Mouse (Mus musculus): Measurements from ENCODE around the gene Tsen54. TPM values are rescaled to one million over a fixed set of nuclear protein-coding genes. Genes with fewer than 3 reads are reported as not detected.

The Tsen54 gene
- polyA plus RNA-seq, 1 experiment from 2014 or later = 27.1 TPM

DNA sequence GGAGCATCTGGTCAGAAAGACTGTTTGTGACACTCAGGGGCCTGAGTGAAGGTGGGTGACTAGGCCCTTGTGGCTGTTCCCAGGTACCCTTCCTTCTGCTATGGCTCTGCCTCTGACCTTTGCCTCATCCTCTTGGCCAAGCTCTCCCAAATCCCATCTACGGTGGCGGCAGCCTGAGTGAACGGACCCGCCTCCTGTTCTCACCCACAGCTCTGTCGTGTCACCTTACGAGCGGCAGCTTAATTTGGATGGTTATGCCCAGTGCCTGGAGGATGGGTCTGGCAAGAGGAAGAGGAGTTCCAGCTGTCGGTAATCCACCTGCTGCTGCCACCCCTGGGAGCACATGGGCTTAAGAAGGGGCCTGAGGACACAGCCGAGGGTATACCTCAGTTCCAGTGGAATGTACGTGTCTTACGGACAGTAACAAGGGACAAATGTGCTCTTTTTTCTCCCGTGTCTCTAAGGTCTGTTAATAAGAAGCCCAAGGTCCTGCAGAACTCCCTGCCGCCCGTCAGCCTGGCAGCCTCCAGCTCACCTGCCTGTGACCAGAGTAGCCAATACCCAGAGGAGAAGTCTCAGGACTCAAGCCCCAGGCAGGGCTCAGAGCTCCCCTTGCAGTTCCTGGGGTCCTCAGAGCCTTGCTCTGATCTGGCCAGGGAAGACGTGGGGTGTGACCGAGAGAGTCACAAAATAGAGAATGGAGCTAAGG, 5.5 kb downstream of the Tsen54 start:
- Histone ChIP-seq H3K4me3 (replicated peaks) (no peak overlapping the region), H3K27me3 (peaks cover 28% of the 10 kb centered on the region), H3K36me3 (replicated peaks) (peaks cover 45% of the 10 kb centered on the region), H3K4me1 (peaks cover 30% of the 10 kb centered on the region), H3K27ac (no peak overlapping the region), H3K9ac (no peak overlapping the region), H3K4me2 (no peak overlapping the region), H3K9me3 (no peaks in the 10 kb centered on the region)
- WGBS = 89% methylated on average over 16 of the region's 16 CpGs
- no peak for ATAC-seq (ENCODE audit: low FRiP score)

DNA sequence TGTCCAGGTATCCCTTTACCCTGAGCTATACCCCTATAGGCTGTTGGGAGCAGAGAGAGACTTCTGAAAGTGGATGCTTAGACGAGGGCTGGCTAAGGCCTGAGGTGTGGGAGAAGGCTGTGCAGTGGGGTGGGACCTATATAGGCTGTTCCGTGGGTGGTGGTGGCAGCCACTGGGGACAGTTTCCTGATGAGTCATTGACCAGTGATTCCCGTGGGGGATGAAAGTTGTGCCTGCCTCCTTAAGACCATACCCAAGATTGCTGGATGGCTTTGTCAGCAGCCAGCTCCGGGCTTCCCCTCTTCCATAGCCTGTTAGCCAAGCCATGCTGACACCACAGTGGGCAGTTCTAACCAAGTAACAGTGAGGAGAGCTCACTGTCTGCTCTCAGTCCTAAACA, 6.5 kb downstream of the Tsen54 start:
- no peak overlapping the region for H3K9ac ChIP-seq
- H3K9me3 ChIP-seq = no peaks in the 10 kb centered on the region
- no peak overlapping the region for H3K4me3 ChIP-seq (replicated peaks)
- H3K4me1 ChIP-seq = peaks cover 20% of the 10 kb centered on the region
- H3K36me3 ChIP-seq (replicated peaks) = peaks cover 45% of the 10 kb centered on the region
- H3K27me3 ChIP-seq = peaks cover 37% of the 10 kb centered on the region
- WGBS = 87% methylated on average over 4 of the region's 4 CpGs
- no peak for ATAC-seq (ENCODE audit: low FRiP score)
- no peak overlapping the region for H3K27ac ChIP-seq
- no peak overlapping the region for H3K4me2 ChIP-seq

DNA sequence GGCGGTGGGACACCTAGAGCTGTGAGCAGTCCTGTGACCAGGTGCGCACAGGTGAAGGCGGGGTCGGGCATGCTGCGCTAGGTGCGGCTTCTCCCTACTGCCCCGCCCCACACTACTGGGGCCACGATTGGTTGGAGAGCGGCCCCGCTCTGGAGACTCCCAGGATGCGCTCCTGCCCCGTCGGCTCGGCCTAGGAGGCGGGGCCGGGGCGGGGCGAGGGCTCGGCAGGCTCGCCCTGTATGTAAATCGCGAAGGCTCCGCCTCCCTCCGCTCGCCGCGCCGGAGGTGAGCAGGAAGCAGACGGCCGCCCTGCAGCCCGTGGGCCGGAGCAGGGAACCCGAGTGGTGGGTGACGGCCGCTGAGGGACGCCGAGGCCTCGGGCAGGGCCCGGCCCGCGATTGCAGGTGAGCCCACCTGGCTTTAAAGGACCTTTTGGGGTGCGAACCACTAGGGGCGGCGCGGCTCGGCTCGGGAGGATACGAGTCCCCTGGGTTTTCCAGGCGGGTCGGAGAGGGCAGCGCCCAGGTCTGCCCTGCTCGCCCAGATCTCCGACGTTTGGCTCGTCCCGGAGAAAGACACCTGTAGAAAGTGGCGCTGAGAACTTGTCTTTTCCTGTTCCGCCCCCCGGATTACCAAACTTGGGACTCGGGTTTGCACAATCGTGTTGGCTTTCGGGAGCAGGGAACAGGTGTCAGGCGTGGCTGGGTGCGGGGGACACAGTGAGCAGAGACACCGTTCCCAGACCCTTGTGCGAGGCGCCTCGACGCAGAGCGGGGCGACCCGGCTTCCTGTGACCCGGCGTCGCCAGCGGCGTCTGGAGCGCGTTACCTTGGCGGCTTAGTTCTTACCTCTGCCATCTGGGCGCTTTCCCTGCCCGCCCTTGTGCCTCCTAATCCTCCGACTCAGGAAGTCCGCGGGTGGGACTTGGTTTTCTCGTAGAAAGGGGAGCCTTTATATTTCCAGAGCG, 9.5 kb downstream of the Tsen54 start, which contains the start of gene Llgl2:
Gene Llgl2, plus strand, starts transcription at position 276 of the 967 bp plus-strand sequence.
- Histone ChIP-seq H3K36me3 (replicated peaks) (peaks cover 34% of the 10 kb centered on the region), H3K4me3 (replicated peaks) (peak within 1 kb of the TSS; percentile 64), H3K9ac (peak within 1 kb of the TSS; percentile 55), H3K27ac (no peak within 1 kb of the TSS), H3K9me3 (no peaks in the 10 kb centered on the region), H3K27me3 (peaks cover 68% of the 10 kb centered on the region), H3K4me2 (peak within 1 kb of the TSS; percentile 90), H3K4me1 (peaks cover 18% of the 10 kb centered on the region)
- peak; percentile 92 for ATAC-seq (ENCODE audit: low FRiP score)
- under 1% methylated on average over 80 of the region's 87 CpGs for WGBS

DNA sequence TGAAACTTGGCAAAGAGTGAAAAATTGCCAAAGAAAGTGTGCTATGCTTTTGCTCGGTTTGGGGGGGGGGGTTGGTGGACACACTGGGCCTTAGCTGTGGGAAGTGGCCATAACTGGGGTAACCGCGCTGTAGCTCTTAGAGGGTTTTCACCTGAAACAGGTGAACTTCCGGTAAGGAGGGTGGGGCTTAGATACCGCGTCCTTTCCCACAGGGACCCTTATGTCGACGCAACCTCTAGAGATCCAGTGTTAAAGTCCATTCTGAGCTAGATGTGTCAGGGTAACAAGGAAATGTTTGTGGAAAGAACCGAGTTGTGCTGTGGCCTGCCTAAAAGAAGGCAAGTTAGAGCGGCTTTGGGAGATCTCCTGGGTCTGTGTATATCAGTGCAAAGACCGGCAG, 10.3 kb downstream of the Tsen54 start:
- WGBS = 14% methylated on average over 11 of the region's 11 CpGs
- Histone ChIP-seq H3K9ac (no peak overlapping the region), H3K27ac (no peak overlapping the region), H3K27me3 (peaks cover 75% of the 10 kb centered on the region), H3K4me3 (replicated peaks) (peak overlapping the region; percentile 64), H3K4me2 (peak overlapping the region; percentile 90), H3K4me1 (peaks cover 18% of the 10 kb centered on the region), H3K36me3 (replicated peaks) (peaks cover 31% of the 10 kb centered on the region), H3K9me3 (no peaks in the 10 kb centered on the region)
- ATAC-seq (ENCODE audit: low FRiP score) = no peak

DNA sequence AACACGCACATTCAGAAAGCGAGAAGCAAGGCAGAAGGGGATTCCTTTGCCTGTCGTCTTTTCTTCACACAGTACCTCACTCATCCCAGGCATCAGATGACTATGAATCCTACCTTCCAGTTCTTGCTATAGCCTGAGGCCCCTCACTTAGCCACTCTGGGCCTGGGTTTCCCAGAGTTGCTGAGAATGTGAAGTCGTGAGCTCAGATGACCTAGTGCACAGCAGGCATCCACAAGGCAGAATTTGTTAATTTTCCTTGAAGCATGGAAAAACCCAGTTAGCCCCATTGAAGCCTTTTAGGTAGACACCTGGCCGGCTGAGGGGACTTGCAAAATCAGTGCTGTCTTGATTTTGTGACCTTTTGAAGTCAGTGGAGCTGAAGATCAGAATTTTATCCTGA, 12.0 kb downstream of the Tsen54 start:
- no peak overlapping the region for H3K9ac ChIP-seq
- H3K9me3 ChIP-seq = no peaks in the 10 kb centered on the region
- no peak overlapping the region for H3K4me2 ChIP-seq
- peaks cover 91% of the 10 kb centered on the region for H3K27me3 ChIP-seq
- H3K4me1 ChIP-seq = peaks cover 18% of the 10 kb centered on the region
- ATAC-seq (ENCODE audit: low FRiP score) = no peak
- H3K36me3 ChIP-seq (replicated peaks) = peaks cover 14% of the 10 kb centered on the region
- WGBS = 46% methylated on average over 5 of the region's 5 CpGs
- H3K27ac ChIP-seq = no peak overlapping the region
- H3K4me3 ChIP-seq (replicated peaks) = no peak overlapping the region

DNA sequence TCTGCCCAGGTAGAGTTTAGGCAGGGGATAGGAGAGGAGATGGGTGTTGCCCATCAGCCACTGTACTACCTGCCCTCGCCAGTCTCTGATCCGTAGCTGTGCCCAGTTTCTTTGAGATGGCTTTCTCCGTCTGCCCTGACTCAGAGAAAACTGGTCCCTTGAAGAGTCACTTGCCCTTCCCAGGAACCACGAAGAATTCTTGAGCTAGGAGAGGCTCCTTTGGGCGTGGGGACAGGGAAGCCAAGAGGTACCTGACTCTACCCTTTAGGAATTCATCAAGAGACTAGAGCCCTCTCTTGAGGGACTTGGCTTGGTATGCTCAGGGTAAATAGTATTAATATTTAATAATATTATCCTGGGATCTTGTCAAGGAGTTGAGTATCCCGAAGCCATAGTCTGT, 13.1 kb downstream of the Tsen54 start:
- H3K4me1 ChIP-seq = peaks cover 21% of the 10 kb centered on the region
- WGBS = 81% methylated on average over 6 of the region's 6 CpGs

DNA sequence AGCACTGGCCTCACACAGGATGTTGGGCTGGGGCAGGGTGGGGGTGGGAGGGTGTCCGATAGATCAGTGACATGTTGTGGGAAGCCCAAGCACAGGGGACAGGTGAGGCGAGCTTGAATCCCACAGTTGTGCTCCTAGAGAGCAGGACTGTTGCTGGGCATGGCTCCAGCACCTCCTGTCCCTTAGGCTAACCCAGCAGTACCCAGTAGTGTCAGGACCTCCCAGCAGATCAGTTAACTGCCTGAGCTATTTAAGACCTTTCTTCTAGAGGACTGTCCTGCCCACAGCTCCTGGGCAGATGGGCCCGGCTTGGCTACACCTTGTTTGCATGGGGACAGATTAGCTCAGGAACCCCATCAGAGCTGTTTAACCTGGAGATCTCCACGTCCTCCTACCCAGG, 14.5 kb downstream of the Tsen54 start:
- Histone ChIP-seq H3K4me3 (replicated peaks) (no peak overlapping the region), H3K36me3 (replicated peaks) (no peaks in the 10 kb centered on the region), H3K27me3 (peaks cover 90% of the 10 kb centered on the region), H3K9me3 (no peaks in the 10 kb centered on the region), H3K27ac (no peak overlapping the region), H3K9ac (no peak overlapping the region), H3K4me2 (no peak overlapping the region), H3K4me1 (peaks cover 20% of the 10 kb centered on the region)
- 70% methylated on average over 4 of the region's 4 CpGs for WGBS
- no peak for ATAC-seq (ENCODE audit: low FRiP score)

More for the DNA sequence above, 13.1 kb downstream of the Tsen54 start:
- no peak overlapping the region for H3K4me2 ChIP-seq
- H3K9ac ChIP-seq = no peak overlapping the region
- H3K36me3 ChIP-seq (replicated peaks) = peaks cover 3% of the 10 kb centered on the region
- no peak for ATAC-seq (ENCODE audit: low FRiP score)
- H3K27ac ChIP-seq = no peak overlapping the region
- no peaks in the 10 kb centered on the region for H3K9me3 ChIP-seq
- H3K4me3 ChIP-seq (replicated peaks) = no peak overlapping the region
- H3K27me3 ChIP-seq = peaks cover 99% of the 10 kb centered on the region

DNA sequence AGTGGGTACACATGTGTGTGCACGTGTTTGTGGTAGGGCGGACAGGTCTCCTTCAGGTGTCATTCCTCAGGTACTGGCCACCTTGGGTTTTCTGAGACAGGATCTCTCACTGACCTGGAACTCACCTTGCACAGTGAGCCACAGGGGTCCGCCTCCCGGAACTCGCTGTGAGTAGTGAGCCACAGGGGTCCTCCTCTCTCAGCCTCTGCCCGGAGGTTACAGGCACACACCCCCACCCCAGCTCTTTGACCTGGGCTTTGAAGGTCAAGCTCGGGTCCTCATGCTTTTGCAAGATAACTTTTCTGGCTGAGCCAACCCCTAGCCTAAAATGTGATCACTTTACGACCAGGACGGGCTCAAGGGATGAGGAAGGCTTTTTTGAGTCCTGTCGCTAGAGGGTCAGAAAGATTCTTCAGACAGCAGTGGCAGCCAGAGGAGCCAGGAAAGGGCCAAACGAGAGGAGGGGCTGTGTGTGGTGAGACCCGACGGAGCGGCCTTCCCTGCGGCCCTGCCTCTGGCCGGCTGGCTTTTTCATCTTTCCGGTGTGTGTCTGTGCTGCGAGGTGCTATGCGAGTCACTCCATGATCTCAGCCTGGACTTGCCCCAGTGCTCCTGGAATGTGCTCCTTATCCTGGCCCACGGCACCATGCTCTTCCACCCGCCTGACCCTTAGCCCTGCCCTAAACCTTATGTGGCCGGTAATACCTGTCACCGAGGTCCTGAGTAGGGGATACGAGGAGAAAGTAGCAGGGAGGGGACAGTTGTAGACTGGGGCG, 16.2 kb downstream of the Tsen54 start:
- Histone ChIP-seq H3K4me3 (replicated peaks) (no peak overlapping the region), H3K36me3 (replicated peaks) (no peaks in the 10 kb centered on the region), H3K4me2 (no peak overlapping the region), H3K9me3 (no peaks in the 10 kb centered on the region), H3K9ac (no peak overlapping the region), H3K27me3 (peaks cover 73% of the 10 kb centered on the region), H3K27ac (no peak overlapping the region), H3K4me1 (peaks cover 16% of the 10 kb centered on the region)
- no peak for ATAC-seq (ENCODE audit: low FRiP score)
- 21% methylated on average over 25 of the region's 25 CpGs for WGBS

DNA sequence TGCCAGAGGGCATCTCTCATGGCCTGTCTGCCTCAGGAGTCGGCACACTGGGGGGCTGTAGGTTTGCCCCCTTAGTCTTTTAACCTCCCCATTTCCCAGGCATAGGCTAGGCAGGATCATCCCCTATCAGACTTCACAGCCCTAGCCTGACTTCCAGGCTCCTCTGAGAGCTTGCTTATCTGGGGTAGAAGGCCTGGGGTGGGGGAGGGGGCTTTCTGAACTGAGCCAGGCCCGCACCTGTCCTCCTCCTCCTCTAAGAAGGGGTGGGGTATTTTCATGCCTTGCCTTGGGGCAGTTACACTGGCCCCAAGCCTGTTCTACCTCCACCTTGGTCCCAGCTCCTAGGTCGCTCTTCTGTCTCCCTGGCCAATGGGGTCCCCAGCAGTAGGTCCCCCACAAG, 17.0 kb downstream of the Tsen54 start:
- peaks cover 69% of the 10 kb centered on the region for H3K27me3 ChIP-seq
- H3K27ac ChIP-seq = no peak overlapping the region
- no peak overlapping the region for H3K4me2 ChIP-seq
- WGBS = 56% methylated on average over 3 of the region's 3 CpGs
- H3K9ac ChIP-seq = no peak overlapping the region
- H3K36me3 ChIP-seq (replicated peaks) = no peaks in the 10 kb centered on the region
- H3K4me1 ChIP-seq = peaks cover 16% of the 10 kb centered on the region
- no peak for ATAC-seq (ENCODE audit: low FRiP score)
- no peak overlapping the region for H3K4me3 ChIP-seq (replicated peaks)
- no peaks in the 10 kb centered on the region for H3K9me3 ChIP-seq

DNA sequence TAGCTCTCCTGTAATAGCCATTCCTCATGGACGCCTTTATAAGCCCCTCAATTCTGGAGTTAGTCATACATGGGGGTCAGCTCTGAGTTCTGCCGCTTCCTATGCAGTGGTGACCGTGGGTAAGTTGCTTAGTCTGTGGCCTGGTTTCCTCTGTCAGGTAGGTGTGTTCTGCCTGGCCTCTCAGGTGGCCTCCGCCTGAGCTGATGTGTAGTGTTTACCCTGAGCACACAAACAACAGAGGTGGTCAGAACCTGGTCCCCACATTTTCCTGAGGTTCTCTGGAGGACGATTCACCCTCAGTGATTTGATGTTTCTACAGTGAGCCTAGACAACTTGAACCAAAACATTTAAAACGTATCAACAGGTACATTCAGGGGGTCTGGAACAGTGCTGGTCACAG, 17.5 kb downstream of the Tsen54 start:
- H3K27ac ChIP-seq = no peak overlapping the region
- no peak overlapping the region for H3K4me2 ChIP-seq
- ATAC-seq (ENCODE audit: low FRiP score) = no peak
- peaks cover 63% of the 10 kb centered on the region for H3K27me3 ChIP-seq
- no peak overlapping the region for H3K9ac ChIP-seq
- no peaks in the 10 kb centered on the region for H3K36me3 ChIP-seq (replicated peaks)
- H3K4me1 ChIP-seq = peaks cover 16% of the 10 kb centered on the region
- no peak overlapping the region for H3K4me3 ChIP-seq (replicated peaks)
- 66% methylated on average over 6 of the region's 6 CpGs for WGBS
- H3K9me3 ChIP-seq = no peaks in the 10 kb centered on the region

DNA sequence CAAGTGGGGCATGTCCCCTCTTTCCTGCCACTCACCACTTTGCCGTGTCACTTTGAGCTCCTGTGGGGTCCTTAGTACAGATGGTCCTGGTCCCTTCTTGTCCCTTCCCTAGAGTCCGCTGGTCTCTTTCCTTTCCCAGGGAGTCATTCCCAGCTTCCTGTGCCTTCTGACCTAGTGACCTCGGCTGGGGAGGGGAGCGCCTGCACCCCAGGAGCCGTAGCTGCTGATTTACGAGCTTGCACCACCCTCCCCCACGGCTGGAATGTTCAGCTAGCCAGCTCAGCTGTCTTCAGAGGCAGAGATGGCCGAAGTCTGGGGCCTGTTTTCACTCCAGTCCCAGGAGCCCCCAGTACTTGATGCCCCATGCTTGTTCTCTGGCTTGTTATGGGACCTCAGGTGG, 18.0 kb downstream of the Tsen54 start:
- Histone ChIP-seq H3K4me3 (replicated peaks) (no peak overlapping the region), H3K4me1 (peaks cover 16% of the 10 kb centered on the region), H3K27ac (no peak overlapping the region), H3K9ac (no peak overlapping the region), H3K27me3 (peaks cover 59% of the 10 kb centered on the region), H3K4me2 (no peak overlapping the region), H3K9me3 (no peaks in the 10 kb centered on the region), H3K36me3 (replicated peaks) (no peaks in the 10 kb centered on the region)
- ATAC-seq (ENCODE audit: low FRiP score) = no peak
- 24% methylated on average over 8 of the region's 8 CpGs for WGBS

DNA sequence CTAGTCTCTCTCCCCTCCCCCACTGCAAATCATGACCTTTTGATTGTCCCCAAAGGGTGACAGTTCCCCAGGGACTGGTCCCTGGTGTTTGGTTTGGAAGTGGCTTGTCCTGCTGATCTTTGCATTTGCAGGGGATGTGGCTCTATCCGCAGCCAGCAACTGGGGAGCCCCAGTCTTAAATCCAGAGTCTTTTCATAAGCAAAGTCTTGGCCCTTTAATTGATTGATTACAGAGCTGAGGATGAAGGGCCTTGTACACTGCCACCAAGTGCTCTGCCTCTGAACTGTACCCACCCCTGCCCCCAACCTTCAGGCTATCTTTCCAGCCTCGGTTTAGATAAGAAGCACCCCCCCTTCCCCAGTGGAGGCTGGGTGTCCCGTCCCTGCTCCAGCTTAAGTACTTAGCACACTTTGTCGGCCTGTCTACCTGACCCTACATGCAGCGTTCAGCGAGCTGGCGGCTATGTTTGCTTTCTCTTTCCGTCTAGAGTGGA, 18.5 kb downstream of the Tsen54 start:
- H3K36me3 ChIP-seq (replicated peaks) = no peaks in the 10 kb centered on the region
- ATAC-seq (ENCODE audit: low FRiP score) = no peak
- peaks cover 53% of the 10 kb centered on the region for H3K27me3 ChIP-seq
- no peak overlapping the region for H3K4me3 ChIP-seq (replicated peaks)
- H3K9me3 ChIP-seq = no peaks in the 10 kb centered on the region
- no peak overlapping the region for H3K9ac ChIP-seq
- 25% methylated on average over 8 of the region's 8 CpGs for WGBS
- no peak overlapping the region for H3K4me2 ChIP-seq
- no peak overlapping the region for H3K27ac ChIP-seq
- peaks cover 16% of the 10 kb centered on the region for H3K4me1 ChIP-seq

Data from forebrain, embryonic 12.5 days (tissue).